Mouse (Mus musculus) adrenal gland (tissue): Measurements from ENCODE around the gene Wscd2.

Experiments used
- intact Hi-C: fragments of 180-260 bp; cut with DNase I; formaldehyde crosslinking; loops from one replicate; pipeline ENCODE4 v1.15.1; 2025

Gene Wscd2

GRCm38 (mm10) chr5:113521037-113521436, 30.9 kb downstream of the Wscd2 start:
- intact Hi-C loops, result no loop called here

- intact Hi-C loops, result no loop called here
These were observed 48.7 kb downstream of the Wscd2 start for GRCm38 (mm10) chr5:113538826-113539225.

DNA sequence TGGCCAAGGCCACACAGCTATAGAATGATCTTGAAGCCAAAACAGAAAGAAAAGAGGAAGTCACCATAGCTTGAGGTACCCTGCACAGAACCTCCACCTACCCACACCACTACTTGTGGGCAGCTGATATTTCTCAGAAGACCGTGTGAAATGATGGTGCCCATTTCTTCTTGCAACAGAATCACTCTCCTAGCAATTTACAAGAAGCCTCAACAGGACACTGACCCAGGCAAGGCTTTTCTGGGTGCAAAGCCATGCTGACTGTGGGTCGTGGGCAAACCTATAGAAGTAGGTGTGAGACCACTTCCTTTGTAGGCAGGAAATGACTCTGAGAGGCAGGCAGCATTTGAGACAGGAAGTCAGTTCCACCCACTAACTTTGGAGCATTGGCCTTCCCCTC, 49.3 kb downstream of the Wscd2 start:
- intact Hi-C loops, result no loop called here

DNA sequence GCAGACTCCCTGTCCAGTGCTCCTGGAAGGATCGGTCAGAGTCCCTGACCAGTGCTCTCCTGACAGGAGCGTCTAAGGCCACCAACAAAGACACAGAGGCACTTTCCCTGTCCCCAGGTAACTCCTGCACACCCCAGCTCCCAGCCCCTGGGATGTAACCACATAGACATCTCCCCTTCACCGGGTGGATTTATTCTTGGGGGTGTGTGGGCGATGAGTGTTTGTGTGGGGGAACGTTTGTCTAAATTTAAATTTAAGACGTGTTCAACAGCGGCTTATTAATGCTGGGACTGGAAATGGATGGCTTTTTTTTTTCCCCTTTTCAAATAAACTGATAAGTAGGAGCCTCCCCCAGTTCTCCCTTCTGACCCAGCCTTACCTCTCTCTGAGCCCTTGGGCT, 49.7 kb downstream of the Wscd2 start:
- intact Hi-C loops, result no loop called here

GRCm38 (mm10) chr5:113541196-113541595, 51.1 kb downstream of the Wscd2 start:
- intact Hi-C loops, result no loop called here

GRCm38 (mm10) chr5:113542885-113543476, 52.8 kb downstream of the Wscd2 start:
- intact Hi-C loops, result no loop called here

- intact Hi-C loops, result no loop called here
These were observed 58.0 kb downstream of the Wscd2 start for GRCm38 (mm10) chr5:113547949-113548700.

GRCm38 (mm10) chr5:113550249-113550648, 60.1 kb downstream of the Wscd2 start:
- intact Hi-C loops, result no loop called here

- intact Hi-C loops, result no loop called here
These were observed 60.6 kb downstream of the Wscd2 start for GRCm38 (mm10) chr5:113550759-113551158.

DNA sequence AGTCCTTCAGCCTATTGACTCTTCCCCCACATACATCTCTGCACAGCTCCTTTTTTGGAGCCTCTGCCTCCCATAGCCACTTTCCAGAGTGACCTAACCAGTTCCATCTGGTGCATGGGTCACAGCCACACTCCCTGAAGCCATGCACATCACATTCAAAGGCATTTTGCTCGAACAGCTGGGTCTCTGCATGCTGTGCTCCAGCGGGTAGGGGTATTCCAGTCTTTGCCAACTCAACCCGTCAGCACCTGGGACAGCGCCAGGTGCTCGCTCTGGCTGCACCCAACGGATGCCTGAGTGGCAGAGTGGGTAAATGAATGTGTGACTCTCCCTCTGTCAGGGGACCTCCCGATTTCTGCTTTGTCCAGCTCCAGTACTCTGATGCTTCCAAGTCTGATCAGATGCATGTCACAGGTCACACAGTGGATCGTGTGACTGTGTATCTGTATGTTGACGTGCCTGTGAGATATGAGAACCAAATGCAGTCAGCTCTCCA, 63.3 kb downstream of the Wscd2 start:
- intact Hi-C loops, result no loop called here

DNA sequence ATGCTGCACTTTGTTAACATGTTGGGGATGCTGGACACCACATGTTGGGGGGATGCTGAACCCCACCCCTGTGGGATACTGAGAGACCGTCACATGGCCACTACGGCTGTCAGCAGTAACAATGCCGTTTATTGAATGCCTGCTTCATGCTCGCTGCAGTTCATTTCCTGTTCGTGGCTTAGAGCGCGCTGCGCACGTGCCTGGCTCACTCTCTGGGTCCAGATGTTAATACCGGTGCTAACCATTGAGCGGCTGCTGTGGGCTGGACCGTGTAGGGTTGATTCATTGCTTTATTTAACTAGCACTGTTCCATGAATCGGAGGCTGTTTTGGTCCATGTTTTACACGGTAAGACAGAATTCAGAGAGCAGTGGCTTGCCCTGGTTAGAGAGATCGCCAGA, 64.0 kb downstream of the Wscd2 start:
- intact Hi-C loops, result no loop called here

- intact Hi-C loops, result no loop called here
These were observed 64.4 kb downstream of the Wscd2 start for GRCm38 (mm10) chr5:113554571-113554970.

GRCm38 (mm10) chr5:113555684-113556083, 65.6 kb downstream of the Wscd2 start:
- intact Hi-C loops, result no loop called here

- intact Hi-C loops, result no loop called here
These were observed 67.9 kb downstream of the Wscd2 start for GRCm38 (mm10) chr5:113558065-113558464.

GRCm38 (mm10) chr5:113559627-113560026, 69.5 kb downstream of the Wscd2 start:
- intact Hi-C loops, result no loop called here

DNA sequence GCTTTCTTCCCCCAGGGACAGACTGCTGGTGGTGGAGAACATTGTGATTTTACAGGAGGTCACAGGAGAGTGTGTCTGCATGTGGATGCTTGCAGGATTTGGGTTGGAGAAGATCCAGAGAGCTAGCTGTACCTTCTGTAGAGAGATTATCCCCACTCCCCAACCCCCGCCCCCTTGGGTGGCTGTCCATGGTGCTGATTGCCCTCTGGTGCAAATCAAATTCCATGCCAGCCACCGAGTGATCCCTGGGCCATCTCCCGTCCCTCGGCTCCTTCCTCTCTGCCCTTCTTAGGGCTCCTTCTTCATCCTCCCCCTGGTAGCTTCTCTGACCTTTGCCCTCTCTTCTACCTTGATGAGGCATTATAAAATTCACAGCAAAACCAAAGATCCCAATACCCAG, 74.3 kb downstream of the Wscd2 start:
- intact Hi-C loops, result no loop called here

DNA sequence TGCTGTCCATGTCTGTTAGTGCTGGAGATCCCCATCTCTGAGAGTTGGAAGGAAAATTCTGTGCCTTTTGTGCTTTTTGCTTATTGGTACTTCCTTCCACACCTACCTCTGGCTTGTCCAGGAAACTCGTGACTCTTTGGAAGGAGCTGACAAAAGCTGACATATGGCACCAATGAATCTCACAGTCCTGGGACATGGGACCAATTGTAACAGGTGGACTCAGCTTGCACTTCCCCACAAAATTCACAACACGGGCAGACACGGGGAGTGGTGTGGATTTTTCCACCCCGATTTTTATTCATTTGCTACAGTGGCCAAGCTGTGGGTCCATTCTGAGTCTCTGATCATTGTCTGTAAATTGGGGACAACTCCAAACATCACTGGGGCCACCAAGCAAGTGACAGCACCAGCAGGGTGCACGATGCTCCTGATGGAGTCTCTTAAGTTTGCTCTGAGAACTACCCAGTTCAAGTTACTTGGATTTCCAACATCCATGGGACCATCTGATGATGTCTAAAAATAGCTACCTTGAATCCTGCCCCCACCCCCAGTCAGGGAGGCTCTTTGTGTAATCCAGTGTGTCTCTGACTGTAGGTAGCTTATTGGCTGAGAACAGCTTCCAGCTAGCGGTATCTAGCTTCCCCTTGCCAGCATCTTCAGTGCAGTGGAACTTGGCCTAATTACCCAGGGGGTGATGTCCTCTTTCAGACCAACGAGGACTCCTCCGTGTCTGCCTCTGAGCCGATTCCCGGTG, 75.1 kb downstream of the Wscd2 start:
- intact Hi-C loops, result no loop called here

DNA sequence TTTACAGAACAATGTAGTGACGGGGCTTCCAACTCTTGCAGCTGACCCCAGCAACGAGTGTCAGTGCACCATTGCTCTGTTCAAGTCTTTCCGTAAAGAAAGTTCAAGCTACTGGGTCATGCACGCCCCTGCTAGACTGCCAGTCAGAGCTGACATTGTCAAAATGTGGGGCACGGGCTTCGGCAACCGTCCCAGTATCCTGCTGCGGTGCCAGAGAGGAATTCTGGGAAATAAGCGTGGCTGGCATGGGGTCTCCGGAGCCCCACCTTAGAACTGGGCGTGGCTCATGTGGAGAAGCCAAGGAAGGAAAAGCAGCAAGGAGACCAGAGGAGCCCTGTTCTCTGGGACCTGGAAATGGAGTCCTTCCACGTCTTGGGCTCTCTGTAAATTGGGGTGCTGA, 75.7 kb downstream of the Wscd2 start:
- intact Hi-C loops, result no loop called here

DNA sequence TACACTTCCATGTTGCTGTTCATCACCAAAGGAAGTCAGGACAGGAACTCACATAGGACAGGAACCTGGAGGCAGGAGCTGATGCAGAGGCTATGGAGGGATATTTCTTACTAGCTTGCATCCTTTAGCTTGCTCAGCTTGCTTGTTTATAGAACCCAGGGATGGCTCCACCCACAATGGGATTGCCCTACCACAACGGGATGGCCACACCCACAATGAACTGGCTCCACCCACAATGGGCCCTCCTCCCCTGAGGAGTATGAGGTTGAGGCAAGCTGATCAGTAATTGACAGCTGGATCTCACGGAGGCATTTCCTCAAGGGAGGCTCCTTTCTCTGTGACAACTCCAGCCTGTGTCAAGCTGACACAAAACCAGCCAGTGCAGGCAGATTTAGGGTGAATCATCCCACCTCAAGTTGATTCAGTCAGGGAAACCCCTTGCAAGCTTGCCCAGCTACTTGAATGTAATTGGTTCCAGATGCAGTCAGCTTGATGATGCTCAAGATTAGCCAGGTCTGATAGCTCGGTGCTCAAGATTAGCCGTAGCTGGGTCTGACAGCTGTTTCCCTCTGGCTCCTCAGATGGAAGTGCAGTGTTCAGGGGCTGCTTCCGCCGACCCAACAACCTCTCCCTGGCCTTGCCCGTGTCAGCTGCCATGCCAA, 80.1 kb downstream of the Wscd2 start:
- intact Hi-C loops, result no loop called here

DNA sequence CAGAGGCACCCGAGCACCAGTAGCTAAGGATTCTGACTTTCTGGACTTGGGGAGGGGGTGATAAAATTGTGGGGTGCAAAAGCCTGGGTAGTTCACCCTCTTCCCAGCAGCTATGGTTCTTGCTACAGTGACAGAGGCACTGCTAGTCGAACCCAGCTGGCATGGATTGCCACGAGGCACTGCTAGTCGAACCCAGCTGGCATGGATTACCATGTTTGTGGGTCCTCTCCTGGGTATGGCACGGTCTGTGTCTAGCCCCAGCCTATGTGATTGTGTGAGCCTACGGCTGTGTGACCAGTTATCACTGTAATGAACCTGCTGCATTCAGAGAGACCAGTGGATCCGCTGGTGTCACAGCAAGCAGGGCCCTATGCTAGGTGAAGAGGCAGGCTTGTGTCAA, 87.4 kb downstream of the Wscd2 start:
- intact Hi-C loops, result no loop called here

DNA sequence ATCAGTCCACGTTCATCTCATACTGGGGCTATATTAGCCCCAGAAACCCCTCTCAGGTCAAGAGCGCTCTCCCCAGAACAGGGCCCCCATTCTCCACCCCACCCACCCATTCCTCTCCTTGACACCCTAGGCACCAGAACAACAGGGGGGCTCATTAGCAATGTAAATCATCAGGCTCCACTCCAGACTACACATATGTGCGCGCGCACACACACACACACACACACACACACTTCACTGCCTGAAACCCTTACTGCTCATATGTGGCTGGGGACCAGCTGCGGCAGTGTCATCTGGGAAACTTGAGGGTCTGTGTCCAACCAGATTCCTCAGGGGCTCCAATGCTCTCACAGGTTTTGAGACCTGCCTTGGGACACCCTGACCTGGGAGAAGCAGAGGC, 88.3 kb downstream of the Wscd2 start:
- intact Hi-C loops, result no loop called here

GRCm38 (mm10) chr5:113579128-113579527, 89.0 kb downstream of the Wscd2 start:
- intact Hi-C loops, result no loop called here
